Mouse (Mus musculus): ENCODE results near the gene Scand1. TPM values are rescaled to one million over a fixed set of nuclear protein-coding genes. Genes with fewer than 3 reads are reported as not detected.

The Scand1 gene
- polyA plus RNA-seq, 2 experiments = 28.1 to 36.1 TPM

GRCm38 (mm10) chr2:156314811-156315210 lies 2.3 kb upstream of the Scand1 start:
- H3K4me1 ChIP-seq (replicated peaks; ENCODE audit: control insufficient read depth in 2 of 2, insufficient read depth in 2 of 2, low read length in 1 of 2) = peaks cover 5 to 7% of the 10 kb centered on the region in 2 experiments
- TF ChIP-seq EP300 (IDR thresholded peaks at IDR 0.05; ENCODE audit: low read depth) = no peak
- peak; percentile 12; the same call in 1 of the 2 replicates for TF ChIP-seq CTCF (IDR thresholded peaks at IDR 0.05; ENCODE audit: low read depth)
- H3K4me2 ChIP-seq (ENCODE audit: low read depth) = no peak overlapping the region
- no peaks in the 10 kb centered on the region for H3K9me3 ChIP-seq (ENCODE audit: control insufficient read depth, low read length)
- ATAC-seq (ENCODE audit: insufficient read depth) = no peak
- H3K27ac ChIP-seq = no peak overlapping the region
- 75% methylated on average over 6 of the region's 6 CpGs for WGBS (ENCODE audit: insufficient replicate concordance)
- no peaks in the 10 kb centered on the region for H3K36me3 ChIP-seq (replicated peaks; ENCODE audit: control insufficient read depth, insufficient read depth, low read depth)
- no peak for DNase-seq (ENCODE audit: low read depth in 3 of 3, low spot score in 3 of 3)
- no peaks in the 10 kb centered on the region for H3K27me3 ChIP-seq (ENCODE audit: control insufficient read depth, insufficient read depth, low read length)
- H3K9ac ChIP-seq (replicated peaks) = no peak overlapping the region
- no peak overlapping the region for H3K4me3 ChIP-seq (ENCODE audit: insufficient read depth in 1 of 2, low read depth in 2 of 2, low read length in 2 of 2)

GRCm38 (mm10) chr2:156313153-156313552 lies 649 bp upstream of the Scand1 start:
- peak overlapping the region; percentile 84 to 85 for H3K4me3 ChIP-seq (ENCODE audit: insufficient read depth in 1 of 2, low read depth in 2 of 2, low read length in 2 of 2)
- WGBS (ENCODE audit: insufficient replicate concordance) = 48% methylated on average over 3 of the region's 3 CpGs
- H3K4me2 ChIP-seq (ENCODE audit: low read depth) = peak overlapping the region; percentile 66
- no peaks in the 10 kb centered on the region for H3K27me3 ChIP-seq (ENCODE audit: control insufficient read depth, insufficient read depth, low read length)
- no peaks in the 10 kb centered on the region for H3K9me3 ChIP-seq (ENCODE audit: control insufficient read depth, low read length)
- no peak for DNase-seq (ENCODE audit: low read depth in 3 of 3, low spot score in 3 of 3)
- no peaks in the 10 kb centered on the region for H3K36me3 ChIP-seq (replicated peaks; ENCODE audit: control insufficient read depth, insufficient read depth, low read depth)
- H3K27ac ChIP-seq = no peak overlapping the region
- H3K4me1 ChIP-seq (replicated peaks; ENCODE audit: control insufficient read depth in 2 of 2, insufficient read depth in 2 of 2, low read length in 1 of 2) = peaks cover 5 to 7% of the 10 kb centered on the region in 2 experiments
- no peak for ATAC-seq (ENCODE audit: insufficient read depth)
- no peak for TF ChIP-seq EP300 (IDR thresholded peaks at IDR 0.05; ENCODE audit: low read depth)
- 0 out of 2 replicates have a peak, but pooled peaks have one; percentile 31 for TF ChIP-seq CTCF (IDR thresholded peaks at IDR 0.05; ENCODE audit: low read depth)
- peak overlapping the region; percentile 88 for H3K9ac ChIP-seq (replicated peaks)

- DNase-seq (ENCODE audit: low read depth in 3 of 3, low spot score in 3 of 3) (peak in 1 of 3 experiments; percentile 22), ATAC-seq (ENCODE audit: insufficient read depth) (peak; percentile 79)
- H3K4me2 ChIP-seq (ENCODE audit: low read depth) = peak overlapping the region; percentile 66
- H3K27me3 ChIP-seq (ENCODE audit: control insufficient read depth, insufficient read depth, low read length) = no peaks in the 10 kb centered on the region
- peak overlapping the region; percentile 84 to 85 for H3K4me3 ChIP-seq (ENCODE audit: insufficient read depth in 1 of 2, low read depth in 2 of 2, low read length in 2 of 2)
- H3K27ac ChIP-seq = peak overlapping the region; percentile 71
- peak overlapping the region; percentile 88 for H3K9ac ChIP-seq (replicated peaks)
- H3K36me3 ChIP-seq (replicated peaks; ENCODE audit: control insufficient read depth, insufficient read depth, low read depth) = no peaks in the 10 kb centered on the region
- TF ChIP-seq EP300 (IDR thresholded peaks at IDR 0.05; ENCODE audit: low read depth) (no peak), CTCF (IDR thresholded peaks at IDR 0.05; ENCODE audit: low read depth) (no peak)
- under 1% methylated on average over 50 of the region's 53 CpGs for WGBS (ENCODE audit: insufficient replicate concordance)
- H3K9me3 ChIP-seq (ENCODE audit: control insufficient read depth, low read length) = no peaks in the 10 kb centered on the region
- peaks cover 5 to 7% of the 10 kb centered on the region in 2 experiments for H3K4me1 ChIP-seq (replicated peaks; ENCODE audit: control insufficient read depth in 2 of 2, insufficient read depth in 2 of 2, low read length in 1 of 2)
Observed at GRCm38 (mm10) chr2:156311841-156312291, 638 bp downstream of the Scand1 start.

- Histone ChIP-seq H3K9me3 (ENCODE audit: control insufficient read depth, low read length) (no peaks in the 10 kb centered on the region), H3K27me3 (ENCODE audit: control insufficient read depth, insufficient read depth, low read length) (no peaks in the 10 kb centered on the region), H3K36me3 (replicated peaks; ENCODE audit: control insufficient read depth, insufficient read depth, low read depth) (no peaks in the 10 kb centered on the region), H3K9ac (replicated peaks) (peak overlapping the region; percentile 88), H3K4me1 (replicated peaks; ENCODE audit: control insufficient read depth in 2 of 2, insufficient read depth in 2 of 2, low read length in 1 of 2) (peaks cover 5 to 7% of the 10 kb centered on the region in 2 experiments), H3K4me3 (ENCODE audit: insufficient read depth in 1 of 2, low read depth in 2 of 2, low read length in 2 of 2) (peak overlapping the region; percentile 84 to 85), H3K4me2 (ENCODE audit: low read depth) (peak overlapping the region; percentile 66), H3K27ac (no peak overlapping the region)
- TF ChIP-seq CTCF (IDR thresholded peaks at IDR 0.05; ENCODE audit: low read depth) (no peak), EP300 (IDR thresholded peaks at IDR 0.05; ENCODE audit: low read depth) (no peak)
- DNase-seq (ENCODE audit: low read depth in 3 of 3, low spot score in 3 of 3) (no peak), ATAC-seq (ENCODE audit: insufficient read depth) (no peak)
- 16% methylated on average over 8 of the region's 8 CpGs for WGBS (ENCODE audit: insufficient replicate concordance)
Observed at GRCm38 (mm10) chr2:156311441-156311840, 1.1 kb downstream of the Scand1 start.

GRCm38 (mm10) chr2:156310945-156311344 lies 1.6 kb downstream of the Scand1 start:
- DNase-seq (ENCODE audit: low read depth in 3 of 3, low spot score in 3 of 3) (no peak), ATAC-seq (ENCODE audit: insufficient read depth) (no peak)
- Histone ChIP-seq H3K36me3 (replicated peaks; ENCODE audit: control insufficient read depth, insufficient read depth, low read depth) (no peaks in the 10 kb centered on the region), H3K9ac (replicated peaks) (no peak overlapping the region; the same call in 1 of the 2 replicates), H3K4me2 (ENCODE audit: low read depth) (peak overlapping the region; percentile 66), H3K27me3 (ENCODE audit: control insufficient read depth, insufficient read depth, low read length) (no peaks in the 10 kb centered on the region), H3K27ac (no peak overlapping the region), H3K9me3 (ENCODE audit: control insufficient read depth, low read length) (no peaks in the 10 kb centered on the region), H3K4me1 (replicated peaks; ENCODE audit: control insufficient read depth in 2 of 2, insufficient read depth in 2 of 2, low read length in 1 of 2) (peaks cover 5 to 7% of the 10 kb centered on the region in 2 experiments), H3K4me3 (ENCODE audit: insufficient read depth in 1 of 2, low read depth in 2 of 2, low read length in 2 of 2) (peak overlapping the region in 1 of 2 experiments; percentile 84; a peak in 1 of 4 replicates)
- no peak for TF ChIP-seq CTCF (IDR thresholded peaks at IDR 0.05; ENCODE audit: low read depth)
- 73% methylated on average over 5 of the region's 5 CpGs for WGBS (ENCODE audit: insufficient replicate concordance)

Data from liver, embryonic 14.5 days (tissue).